Mouse (Mus musculus): Measurements from ENCODE around the gene Ficd.
"Not testable (repeated sequence)": the region's sequence is repeated elsewhere in the genome, so short reads cannot be mapped to it uniquely, and the experiment has no call there.

The Ficd gene

GRCm38 (mm10) chr5:113773664-113774063 is 38.1 kb downstream of the Ficd start:
- peak; percentile 94 for DNase-seq (ENCODE audit: low spot score)

DNA sequence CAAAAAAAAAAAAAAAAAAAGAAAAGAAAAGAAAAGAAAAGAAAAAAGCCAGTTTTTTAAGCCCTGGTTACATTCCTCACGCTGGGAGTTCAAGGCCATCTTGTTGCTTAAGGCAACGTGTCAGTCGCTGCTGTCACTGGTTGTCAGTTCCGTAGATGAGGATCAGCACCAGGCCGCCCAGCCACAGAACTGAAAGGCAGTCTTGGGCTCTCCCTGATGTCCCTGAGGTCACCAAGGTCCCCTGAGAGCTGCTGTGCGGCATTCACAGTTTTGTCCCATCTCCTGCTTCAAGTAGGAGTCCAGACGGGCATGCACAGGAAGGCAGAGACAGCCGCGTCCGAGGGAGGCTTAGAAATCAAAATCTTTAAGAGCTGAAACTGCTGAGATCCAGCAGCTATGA is 40.0 kb downstream of the Ficd start:
- DNase-seq (ENCODE audit: low spot score), result no peak

GRCm38 (mm10) chr5:113776128-113776895 is 40.7 kb downstream of the Ficd start:
- no peak for DNase-seq (ENCODE audit: low spot score)

DNA sequence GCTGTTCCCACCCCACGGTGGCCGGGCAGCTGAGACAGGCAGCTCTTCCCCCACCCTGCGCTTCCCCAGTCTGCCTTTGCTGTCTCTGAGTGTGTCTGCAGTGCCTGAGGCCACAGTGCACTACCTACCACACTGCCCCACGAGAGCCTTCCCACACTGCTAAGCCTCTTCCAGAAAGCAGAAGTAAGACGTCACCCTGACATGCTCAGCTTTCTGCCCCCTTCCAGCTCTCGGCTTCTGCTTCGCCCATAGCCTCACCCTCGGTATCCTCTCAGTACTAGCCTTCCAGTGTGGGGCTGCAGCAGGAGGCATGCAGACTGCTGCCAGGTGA is 41.3 kb downstream of the Ficd start:
- no peak for DNase-seq (ENCODE audit: low spot score)

DNA sequence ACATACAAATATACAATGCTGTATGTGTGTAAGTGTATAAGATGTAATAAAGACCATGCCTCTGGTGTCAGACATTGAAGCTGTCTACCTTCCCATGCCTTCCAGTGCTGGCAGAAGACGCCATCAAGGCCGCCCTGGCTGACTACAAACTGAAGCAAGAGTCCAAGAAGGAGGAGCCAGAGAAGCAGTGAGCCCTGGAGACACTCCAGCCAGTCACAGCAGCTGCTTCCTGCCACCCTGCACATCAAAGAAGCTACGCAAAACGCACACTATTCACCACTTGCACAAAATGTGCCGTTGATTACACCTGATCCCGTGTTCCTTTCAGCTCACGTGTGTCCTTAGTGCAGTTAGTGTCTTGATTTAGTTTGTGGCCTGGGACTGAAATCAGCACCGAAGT is 42.1 kb downstream of the Ficd start:
- DNase-seq (ENCODE audit: low spot score), result not testable (repeated sequence)

GRCm38 (mm10) chr5:113779569-113779968 is 44.0 kb downstream of the Ficd start:
- DNase-seq (ENCODE audit: low spot score), result no peak

DNA sequence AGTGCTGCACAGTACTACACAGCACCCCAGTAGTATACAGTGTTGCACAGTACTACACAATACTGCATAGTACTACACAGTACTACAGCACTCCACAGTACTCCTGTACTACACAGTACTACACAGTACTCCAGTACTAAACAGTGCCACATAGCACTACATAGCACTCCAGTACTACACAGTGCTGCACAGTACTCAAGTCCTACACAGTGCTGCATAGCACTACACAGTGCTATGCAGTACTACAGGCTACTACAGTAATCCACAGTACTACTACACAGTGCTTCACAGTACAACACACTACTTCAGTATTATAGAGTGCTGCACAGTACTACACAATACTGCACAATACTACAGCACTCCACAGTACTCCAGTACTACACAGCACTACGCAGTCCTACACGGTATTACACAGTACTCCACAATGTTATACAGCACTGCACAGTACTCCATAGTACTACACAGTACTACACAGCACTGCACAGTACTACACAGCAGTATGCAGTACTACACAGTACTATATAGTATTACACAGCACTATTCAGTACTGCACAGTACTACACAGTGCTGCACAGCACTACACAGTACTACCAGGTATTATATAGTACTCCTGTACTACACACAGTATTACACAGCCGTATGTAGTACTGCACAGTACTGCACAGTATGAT is 44.6 kb downstream of the Ficd start:
- DNase-seq (ENCODE audit: low spot score), result no peak

GRCm38 (mm10) chr5:113780763-113781162 is 45.2 kb downstream of the Ficd start:
- DNase-seq (ENCODE audit: low spot score), result no peak

DNA sequence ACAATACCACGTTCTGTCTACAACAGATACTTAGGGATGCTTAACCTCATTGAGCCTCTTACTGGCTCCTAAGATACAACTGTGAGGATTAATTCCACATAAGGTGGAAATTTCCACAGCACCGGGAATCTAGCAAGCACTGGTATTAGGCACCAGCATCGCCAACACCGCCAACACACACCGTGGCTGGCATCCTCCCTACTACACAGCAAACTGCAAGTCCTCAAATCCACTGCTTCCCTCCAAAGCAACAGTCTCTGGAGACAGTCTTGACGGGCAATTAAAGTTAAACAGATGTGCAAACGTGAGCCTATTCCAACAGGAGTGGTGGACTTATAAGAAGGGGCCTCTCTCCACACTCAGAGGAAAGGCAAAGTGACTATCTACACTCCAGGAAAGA is 45.7 kb downstream of the Ficd start:
- DNase-seq (ENCODE audit: low spot score), result no peak

- no peak for DNase-seq (ENCODE audit: low spot score)
Observed at GRCm38 (mm10) chr5:113781875-113782274, 46.3 kb downstream of the Ficd start.

GRCm38 (mm10) chr5:113782624-113783023 is 47.0 kb downstream of the Ficd start:
- no peak for DNase-seq (ENCODE audit: low spot score)

GRCm38 (mm10) chr5:113783581-113784001 is 48.0 kb downstream of the Ficd start:
- peak; percentile 52 for DNase-seq (ENCODE audit: low spot score)

DNA sequence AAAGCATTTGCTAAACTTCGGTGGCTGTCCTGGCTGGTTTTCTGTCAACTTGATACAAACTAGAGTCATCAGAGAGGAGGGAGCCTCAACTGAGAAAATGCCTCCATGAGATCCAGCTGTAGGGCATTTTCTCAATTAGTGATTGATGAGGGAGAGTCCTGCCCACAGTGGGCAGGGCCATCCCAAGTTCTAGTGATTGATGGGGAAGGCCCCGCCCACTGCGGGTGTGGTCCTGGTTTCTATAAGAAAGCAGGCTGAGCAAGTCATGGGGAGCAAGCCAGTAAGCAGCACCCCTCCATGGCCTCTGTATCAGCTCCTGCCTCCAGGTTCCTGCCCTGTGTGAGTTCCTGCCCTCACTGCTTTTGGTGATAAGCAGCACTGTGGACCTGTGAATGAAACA is 48.5 kb downstream of the Ficd start:
- DNase-seq (ENCODE audit: low spot score), result peak; percentile 62

- no peak for DNase-seq (ENCODE audit: low spot score)
Observed at GRCm38 (mm10) chr5:113786985-113787384, 51.4 kb downstream of the Ficd start.

DNA sequence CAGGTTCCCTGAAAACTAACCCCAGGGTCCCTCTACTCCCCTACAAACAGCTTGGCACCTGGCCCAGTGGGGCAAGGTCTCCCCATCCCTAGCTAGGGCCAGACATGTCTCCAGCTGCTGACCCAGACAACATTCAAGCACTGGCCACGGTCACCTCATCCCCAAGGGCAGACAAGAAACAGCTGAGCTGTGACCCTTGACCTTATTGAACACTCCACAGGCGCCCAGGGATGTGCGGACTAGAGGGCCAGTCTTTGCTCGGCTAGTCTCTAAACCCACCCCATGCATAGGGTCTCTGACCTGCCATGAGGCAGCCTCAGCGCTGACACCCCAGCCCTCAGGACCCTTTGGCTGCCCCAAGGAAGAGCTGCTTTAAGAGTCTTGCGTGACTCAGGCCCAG is 53.0 kb downstream of the Ficd start:
- DNase-seq (ENCODE audit: low spot score), result peak; percentile 45

DNA sequence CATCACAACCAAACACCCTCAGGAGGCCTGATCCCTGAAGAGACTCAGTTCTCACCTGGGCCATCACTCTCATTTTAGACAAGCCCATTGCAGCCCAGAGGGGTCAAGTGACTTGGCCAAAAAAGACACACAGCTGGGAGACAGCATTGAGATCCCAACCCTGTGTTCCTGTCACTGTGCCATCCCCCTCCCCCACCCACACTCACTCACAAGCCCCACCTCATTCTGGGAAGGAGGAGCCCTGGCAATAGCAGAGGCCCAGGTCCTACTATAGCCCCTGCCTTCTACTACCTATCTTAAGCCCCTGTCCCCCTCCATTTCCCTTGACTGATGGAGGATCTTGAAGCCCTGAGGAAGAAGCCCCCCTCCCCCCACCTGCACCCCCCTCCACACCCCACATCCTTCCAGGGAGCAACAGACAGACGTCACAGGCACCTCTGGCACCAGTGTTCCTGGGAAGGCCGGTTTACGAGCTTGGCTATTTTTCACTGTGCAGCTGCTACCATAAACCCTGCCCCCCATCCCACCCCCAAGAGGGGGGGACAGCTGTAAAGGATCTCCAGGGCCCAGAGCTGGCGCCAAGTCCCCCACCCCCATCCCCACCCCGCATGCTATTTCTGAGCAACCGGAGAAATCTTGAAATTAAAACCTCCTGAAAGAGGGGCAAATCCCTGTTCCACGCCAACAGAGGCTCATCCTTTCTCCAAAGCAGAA is 53.6 kb downstream of the Ficd start:
- no peak for DNase-seq (ENCODE audit: low spot score)

Data from embryo, embryonic 10 days (tissue).